Mouse (Mus musculus) hindbrain, embryonic 11.5 days (tissue): ENCODE results near the gene Ttll5. TPM values are rescaled to one million over a fixed set of nuclear protein-coding genes. Genes with fewer than 3 reads are reported as not detected.

Experiments
- ATAC-seq: fragments of 200-750 bp; cut with Nextera tagmentation; 2 replicates; pipeline ENCODE4 v1.8.0; 2017; ENCODE audit warnings: mild to moderate bottlenecking, moderate TSS enrichment, moderate library complexity; ENCODE audit not compliant: low FRiP score
- DNase-seq: peaks from one replicate; pipeline ENCODE4 v3.0.0-alpha.2; 2015; ENCODE audit warnings: low spot score
- H3K27ac ChIP-seq: fragments of 300-500 bp; sonication (generic); 2 replicates; pipeline ENCODE4 v1.5.1; 2014; ENCODE audit warnings: mild to moderate bottlenecking, low read depth, low read length
- H3K27me3 ChIP-seq: fragments of 300-500 bp; sonication (generic); 2 replicates; pipeline ENCODE4 v1.6.1; 2014; ENCODE audit warnings: mild to moderate bottlenecking, low read length, moderate library complexity, mixed read lengths; ENCODE audit not compliant: control insufficient read depth, insufficient read depth
- H3K36me3 ChIP-seq: fragments of 300-500 bp; sonication (generic); 2 replicates; pipeline ENCODE4 v1.6.1; 2014; ENCODE audit warnings: mild to moderate bottlenecking, low read length, moderate library complexity, mixed read lengths; ENCODE audit not compliant: control insufficient read depth, insufficient read depth
- H3K4me1 ChIP-seq: fragments of 300-500 bp; sonication (generic); replicated peaks from 2 replicates; pipeline ENCODE4 v1.6.1; 2014; ENCODE audit warnings: low read length, mixed read lengths; ENCODE audit not compliant: control insufficient read depth, insufficient read depth
- H3K4me2 ChIP-seq: fragments of 300-500 bp; sonication (generic); replicated peaks from 2 replicates; pipeline ENCODE4 v1.6.1; 2014; ENCODE audit warnings: mild to moderate bottlenecking, low read depth, low read length
- H3K4me3 ChIP-seq: fragments of 300-500 bp; sonication (generic); 2 replicates; pipeline ENCODE4 v1.5.1; 2014; ENCODE audit warnings: low read depth, low read length
- H3K9ac ChIP-seq: fragments of 300-500 bp; sonication (generic); 2 replicates; pipeline ENCODE4 v1.6.1; 2014; ENCODE audit warnings: low read depth, low read length
- H3K9me3 ChIP-seq: fragments of 300-500 bp; sonication (generic); 2 replicates; pipeline ENCODE4 v1.6.1; 2016; ENCODE audit warnings: low read length; ENCODE audit not compliant: control insufficient read depth
- WGBS: fragments of 180-500 bp; shearing (Covaris S2); extraction: QIAGEN DNeasy Blood & Tissue Kit; methylation state at CpG from one replicate; pipeline ENCODE4 v1.1.7; 2014; 5-methylcytosine and 5-hydroxymethylcytosine counted together
- polyA plus RNA-seq: library from polyadenylated mRNA; unstranded; fragments of >200 nt; fragmentation: Nextera tagmentation; extraction: Ambion mirVana; gene quantifications from 2 replicates; pipeline ENCODE4 v1.2.1, GENCODE M21; 2014

The Ttll5 gene
- polyA plus RNA-seq, 1 experiment from 2014 or later = 25.6 TPM

- Histone ChIP-seq H3K4me2 (no peak overlapping the region), H3K9me3 (no peaks in the 10 kb centered on the region), H3K9ac (no peak overlapping the region), H3K4me3 (no peak overlapping the region), H3K36me3 (no peaks in the 10 kb centered on the region), H3K27me3 (no peaks in the 10 kb centered on the region), H3K4me1 (no peaks in the 10 kb centered on the region), H3K27ac (no peak overlapping the region)
- WGBS = 88% methylated on average over 8 of the region's 8 CpGs
- no peak for ATAC-seq
- DNase-seq = no peak
Measured at GRCm38 (mm10) chr12:86056976-86057375, 232.5 kb downstream of the Ttll5 start.

- H3K4me3 ChIP-seq = no peak overlapping the region
- 87% methylated on average over 8 of the region's 8 CpGs for WGBS
- H3K4me2 ChIP-seq = no peak overlapping the region
Measured at GRCm38 (mm10) chr12:86057516-86057915, 233.1 kb downstream of the Ttll5 start.

GRCm38 (mm10) chr12:86059341-86059740 is 234.9 kb downstream of the Ttll5 start:
- ATAC-seq = no peak
- WGBS = 84% methylated on average over 6 of the region's 6 CpGs

More at GRCm38 (mm10) chr12:86057516-86057915, 233.1 kb downstream of the Ttll5 start:
- Histone ChIP-seq H3K27me3 (no peaks in the 10 kb centered on the region), H3K36me3 (no peaks in the 10 kb centered on the region), H3K4me1 (no peaks in the 10 kb centered on the region), H3K9me3 (no peaks in the 10 kb centered on the region), H3K9ac (no peak overlapping the region), H3K27ac (no peak overlapping the region)
- no peak for ATAC-seq
- DNase-seq = no peak

GRCm38 (mm10) chr12:86064796-86065195 is 240.3 kb downstream of the Ttll5 start:
- Histone ChIP-seq H3K4me1 (no peaks in the 10 kb centered on the region), H3K27ac (no peak overlapping the region), H3K36me3 (no peaks in the 10 kb centered on the region), H3K9me3 (no peaks in the 10 kb centered on the region), H3K9ac (no peak overlapping the region), H3K27me3 (no peaks in the 10 kb centered on the region), H3K4me3 (no peak overlapping the region), H3K4me2 (no peak overlapping the region)
- no peak for DNase-seq
- ATAC-seq = no peak

More at GRCm38 (mm10) chr12:86059341-86059740, 234.9 kb downstream of the Ttll5 start:
- no peak for DNase-seq
- H3K4me1 ChIP-seq = no peaks in the 10 kb centered on the region
- H3K9me3 ChIP-seq = no peaks in the 10 kb centered on the region
- no peak overlapping the region for H3K4me3 ChIP-seq
- no peak overlapping the region for H3K4me2 ChIP-seq
- no peak overlapping the region for H3K27ac ChIP-seq
- no peaks in the 10 kb centered on the region for H3K36me3 ChIP-seq
- H3K27me3 ChIP-seq = no peaks in the 10 kb centered on the region
- H3K9ac ChIP-seq = no peak overlapping the region

- Histone ChIP-seq H3K9me3 (no peaks in the 10 kb centered on the region), H3K9ac (no peak overlapping the region), H3K4me3 (no peak overlapping the region), H3K4me2 (no peak overlapping the region), H3K27me3 (0 out of 2 replicates have a peak, but pooled peaks cover 2% of the 10 kb centered on the region), H3K4me1 (no peaks in the 10 kb centered on the region), H3K27ac (no peak overlapping the region), H3K36me3 (no peaks in the 10 kb centered on the region)
- 86% methylated on average over 6 of the region's 6 CpGs for WGBS
- ATAC-seq = no peak
- no peak for DNase-seq
Measured at GRCm38 (mm10) chr12:86071432-86071831, 247.0 kb downstream of the Ttll5 start.

GRCm38 (mm10) chr12:86074681-86075080 is 250.2 kb downstream of the Ttll5 start:
- Histone ChIP-seq H3K9me3 (no peaks in the 10 kb centered on the region), H3K27ac (no peak overlapping the region), H3K36me3 (no peaks in the 10 kb centered on the region), H3K9ac (no peak overlapping the region), H3K27me3 (peaks cover 7% of the 10 kb centered on the region; the same call in 1 of the 2 replicates), H3K4me1 (peaks cover 7% of the 10 kb centered on the region), H3K4me3 (no peak overlapping the region), H3K4me2 (no peak overlapping the region)
- no peak for ATAC-seq
- DNase-seq = no peak
- 87% methylated on average over 12 of the region's 12 CpGs for WGBS

- 91% methylated on average over 7 of the region's 7 CpGs for WGBS
- DNase-seq (no peak), ATAC-seq (no peak)
- peaks cover 7% of the 10 kb centered on the region; the same call in 1 of the 2 replicates for H3K27me3 ChIP-seq
- H3K4me2 ChIP-seq = no peak overlapping the region
- H3K4me3 ChIP-seq = no peak overlapping the region
- no peaks in the 10 kb centered on the region for H3K9me3 ChIP-seq
- no peak overlapping the region for H3K9ac ChIP-seq
- peaks cover 7% of the 10 kb centered on the region for H3K4me1 ChIP-seq
- no peak overlapping the region for H3K27ac ChIP-seq
- no peaks in the 10 kb centered on the region for H3K36me3 ChIP-seq
Measured at GRCm38 (mm10) chr12:86075358-86075757, 250.9 kb downstream of the Ttll5 start.

GRCm38 (mm10) chr12:86076321-86076901 is 252.0 kb downstream of the Ttll5 start:
- DNase-seq (peak; percentile 33), ATAC-seq (no peak)
- Histone ChIP-seq H3K36me3 (no peaks in the 10 kb centered on the region), H3K27ac (no peak overlapping the region), H3K4me1 (peaks cover 7% of the 10 kb centered on the region), H3K9me3 (no peaks in the 10 kb centered on the region), H3K9ac (no peak overlapping the region), H3K4me2 (peak overlapping the region; percentile 29), H3K4me3 (no peak overlapping the region), H3K27me3 (peaks cover 7% of the 10 kb centered on the region; the same call in 1 of the 2 replicates)
- 7% methylated on average over 13 of the region's 13 CpGs for WGBS

- 0 out of 2 replicates have a peak overlapping the region, but pooled peaks have one; percentile 6 for H3K27ac ChIP-seq
- DNase-seq = no peak
- H3K4me1 ChIP-seq = peaks cover 7% of the 10 kb centered on the region
- ATAC-seq = no peak
- peak overlapping the region; percentile 37 for H3K9ac ChIP-seq
- 25% methylated on average over 8 of the region's 8 CpGs for WGBS
- peak overlapping the region; percentile 55; the same call in 1 of the 2 replicates for H3K4me3 ChIP-seq
- peaks cover 7% of the 10 kb centered on the region; the same call in 1 of the 2 replicates for H3K27me3 ChIP-seq
- peak overlapping the region; percentile 86 for H3K4me2 ChIP-seq
- no peaks in the 10 kb centered on the region for H3K36me3 ChIP-seq
- H3K9me3 ChIP-seq = no peaks in the 10 kb centered on the region
Measured at GRCm38 (mm10) chr12:86077322-86077721, 252.9 kb downstream of the Ttll5 start.
